Mouse (Mus musculus) heart, embryonic 11.5 days (tissue): ENCODE results near the gene Ldlrad3. TPM values are rescaled to one million over a fixed set of nuclear protein-coding genes. Genes with fewer than 3 reads are reported as not detected.

Experiments used
- ATAC-seq: fragments of 200-750 bp; cut with Nextera tagmentation; replicated peaks from 2 replicates; pipeline ENCODE4 v1.8.0; 2017; ENCODE audit warnings: moderate library complexity; ENCODE audit not compliant: insufficient number of reproducible peaks, low FRiP score, low TSS enrichment
- H3K27ac ChIP-seq: fragments of 300-500 bp; sonication (generic); 2 replicates; pipeline ENCODE4 v1.5.1; 2014; ENCODE audit warnings: mild to moderate bottlenecking, low read depth, low read length
- H3K27me3 ChIP-seq: fragments of 300-500 bp; sonication (generic); 2 replicates; pipeline ENCODE4 v1.6.1; 2014; ENCODE audit warnings: mild to moderate bottlenecking, low read length, mixed read lengths; ENCODE audit not compliant: control insufficient read depth, insufficient read depth
- H3K36me3 ChIP-seq: fragments of 300-500 bp; sonication (generic); 2 replicates; pipeline ENCODE4 v1.6.1; 2014; ENCODE audit warnings: mild to moderate bottlenecking, low read length, moderate library complexity, mixed read lengths; ENCODE audit not compliant: control insufficient read depth, insufficient read depth
- H3K4me1 ChIP-seq: fragments of 300-500 bp; sonication (generic); 2 replicates; pipeline ENCODE4 v1.6.1; 2014; ENCODE audit warnings: low read length; ENCODE audit not compliant: control insufficient read depth, insufficient read depth
- H3K4me2 ChIP-seq: fragments of 300-500 bp; sonication (generic); 2 replicates; pipeline ENCODE4 v1.6.1; 2014; ENCODE audit warnings: mild to moderate bottlenecking, moderate library complexity
- H3K4me3 ChIP-seq: fragments of 300-500 bp; sonication (generic); 2 replicates; pipeline ENCODE4 v1.5.1; 2014; ENCODE audit warnings: low read depth, low read length
- H3K9ac ChIP-seq: fragments of 300-500 bp; sonication (generic); 2 replicates; pipeline ENCODE4 v1.6.1; 2014; ENCODE audit warnings: mild to moderate bottlenecking, low read depth, low read length, moderate library complexity
- H3K9me3 ChIP-seq: fragments of 300-500 bp; sonication (generic); replicated peaks from 2 replicates; pipeline ENCODE4 v1.6.1; 2016; ENCODE audit warnings: low read length; ENCODE audit not compliant: control insufficient read depth
- WGBS: fragments of 180-500 bp; shearing (Covaris S2); extraction: QIAGEN DNeasy Blood & Tissue Kit; methylation state at CpG from one replicate; pipeline ENCODE4 v1.1.7; 2014; ENCODE audit not compliant: insufficient replicate concordance; 5-methylcytosine and 5-hydroxymethylcytosine counted together
- polyA plus RNA-seq: library from polyadenylated mRNA; unstranded; fragments of >200 nt; fragmentation: Nextera tagmentation; extraction: Ambion mirVana; gene quantifications from 2 replicates; pipeline ENCODE4 v1.2.1, GENCODE M21; 2014

Ldlrad3 gene
- polyA plus RNA-seq, 1 experiment from 2014 or later: 19.0 TPM

DNA sequence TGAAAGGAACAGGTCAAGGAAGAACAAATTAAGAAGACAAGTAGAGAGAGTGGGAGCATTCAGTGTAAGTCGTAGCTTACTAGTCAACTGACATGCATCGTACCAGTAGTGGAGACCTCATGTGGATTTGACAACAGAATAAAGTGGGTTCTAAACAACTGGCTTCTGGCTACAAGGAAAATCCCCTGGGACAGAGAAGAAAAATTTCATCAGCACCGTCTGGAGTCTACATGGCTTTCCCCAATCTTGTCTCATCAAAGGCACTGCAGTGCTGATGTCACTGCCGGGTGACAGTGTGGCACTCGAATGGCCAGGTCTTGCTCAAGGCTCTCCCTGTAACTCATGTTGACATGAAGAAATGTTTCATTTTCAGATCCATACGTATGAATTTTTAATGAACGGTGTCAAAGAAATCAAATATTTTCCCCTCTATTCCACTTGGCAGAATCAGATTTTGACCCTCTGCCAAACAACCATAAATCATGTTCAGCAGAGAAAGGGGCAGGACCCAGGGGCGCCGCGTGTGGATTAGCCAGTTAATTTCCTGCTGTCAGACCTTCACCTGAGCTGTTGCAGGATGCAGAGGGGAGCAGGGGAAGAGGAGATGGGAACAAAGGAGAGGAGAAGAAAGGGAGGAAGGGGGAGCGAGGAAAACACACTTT is 187.1 kb downstream of the Ldlrad3 start:
- ATAC-seq: no peak
- Histone ChIP-seq H3K27me3 (no peaks in the 10 kb centered on the region), H3K9me3 (no peaks in the 10 kb centered on the region), H3K4me2 (no peak overlapping the region), H3K36me3 (no peaks in the 10 kb centered on the region), H3K9ac (no peak overlapping the region), H3K27ac (no peak overlapping the region), H3K4me3 (no peak overlapping the region), H3K4me1 (peaks cover 36% of the 10 kb centered on the region)
- 68% methylated on average over 11 of the region's 11 CpGs for WGBS

DNA sequence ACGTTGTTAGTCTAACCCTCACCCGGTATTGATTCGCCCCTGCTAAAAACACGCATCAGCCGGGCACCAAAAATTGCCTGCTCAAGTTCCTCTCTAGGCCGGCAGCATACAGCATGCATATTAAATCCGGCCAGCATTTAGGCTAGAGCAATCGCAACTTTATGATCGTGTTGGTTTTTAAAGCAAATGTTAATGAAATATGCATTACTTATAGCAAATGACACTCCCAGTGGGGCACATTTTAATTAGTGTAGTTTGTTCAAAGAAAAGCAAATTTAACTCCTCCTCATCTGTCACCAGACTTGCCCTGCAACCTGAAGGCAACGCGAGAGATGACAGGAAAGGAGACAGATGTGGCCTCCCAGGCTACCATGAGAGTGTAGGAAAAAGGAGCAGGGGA is 189.2 kb downstream of the Ldlrad3 start:
- WGBS: 80% methylated on average over 11 of the region's 11 CpGs
- ATAC-seq: no peak
- peaks cover 17% of the 10 kb centered on the region for H3K4me1 ChIP-seq

DNA sequence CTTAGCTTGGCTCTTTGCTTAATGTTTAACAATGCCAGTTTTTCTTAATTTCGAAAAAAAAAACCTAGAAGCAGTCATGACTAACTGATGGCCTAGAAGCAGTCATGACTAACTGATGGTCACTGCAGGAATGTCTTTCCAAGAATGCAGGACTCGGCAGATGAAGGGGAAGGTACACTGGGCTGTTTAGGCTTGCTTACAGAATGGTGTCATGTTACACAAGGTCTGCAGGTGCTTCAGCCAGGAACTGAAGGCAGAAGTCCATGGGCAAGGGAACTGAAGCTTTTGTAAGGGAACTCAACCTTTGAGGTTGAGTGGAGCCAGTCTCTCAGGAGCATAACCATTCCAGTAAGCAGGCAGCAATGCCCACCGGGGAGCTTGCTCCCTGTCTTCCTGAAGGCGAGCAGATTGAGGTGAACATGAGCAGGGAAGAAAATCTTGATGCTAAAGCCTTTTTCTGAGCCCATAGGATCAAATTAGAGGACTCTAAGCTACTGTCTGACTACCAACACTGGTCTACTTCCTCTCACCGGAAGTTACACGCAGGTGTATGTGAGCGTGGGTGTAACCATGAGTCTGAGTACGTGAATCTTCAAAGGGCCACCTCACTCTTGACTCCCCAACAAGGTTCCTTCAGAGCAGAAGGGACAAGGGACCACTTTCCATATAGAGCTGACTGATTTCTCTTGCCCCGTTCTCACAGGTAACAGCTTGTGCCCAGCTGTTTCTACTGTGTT is 193.4 kb downstream of the Ldlrad3 start:
- Histone ChIP-seq H3K27me3 (no peaks in the 10 kb centered on the region), H3K27ac (no peak overlapping the region), H3K36me3 (no peaks in the 10 kb centered on the region), H3K9me3 (no peaks in the 10 kb centered on the region), H3K4me3 (no peak overlapping the region), H3K4me2 (no peak overlapping the region), H3K9ac (no peak overlapping the region), H3K4me1 (0 out of 2 replicates have a peak, but pooled peaks cover 4% of the 10 kb centered on the region)
- no peak for ATAC-seq
- 74% methylated on average over 9 of the region's 9 CpGs for WGBS

More for the DNA sequence above, 189.2 kb downstream of the Ldlrad3 start:
- no peaks in the 10 kb centered on the region for H3K36me3 ChIP-seq
- no peak overlapping the region for H3K27ac ChIP-seq
- H3K9ac ChIP-seq: no peak overlapping the region
- H3K9me3 ChIP-seq: no peaks in the 10 kb centered on the region
- no peak overlapping the region for H3K4me2 ChIP-seq
- H3K27me3 ChIP-seq: no peaks in the 10 kb centered on the region
- no peak overlapping the region for H3K4me3 ChIP-seq

DNA sequence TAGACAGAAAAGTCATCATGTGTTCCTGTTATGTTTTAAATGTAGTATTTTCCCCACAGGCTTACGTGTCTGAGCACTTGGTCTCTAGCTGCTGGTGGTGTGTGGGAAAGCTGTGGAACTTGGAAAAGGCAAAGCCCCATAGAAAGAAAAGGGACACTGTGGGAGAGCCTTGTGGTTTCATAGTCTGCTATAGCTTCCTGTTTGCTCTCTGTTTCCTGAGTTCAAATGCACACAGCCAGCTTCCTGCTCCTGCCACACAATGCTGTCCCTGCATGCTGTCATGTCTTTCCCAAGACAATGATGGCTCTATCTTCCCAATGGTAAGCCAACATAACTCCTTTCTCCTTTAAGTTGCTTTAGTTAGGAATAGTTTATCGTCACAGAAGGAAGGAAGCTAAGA is 194.5 kb downstream of the Ldlrad3 start:
- Histone ChIP-seq H3K4me3 (no peak overlapping the region), H3K27ac (no peak overlapping the region), H3K4me2 (no peak overlapping the region), H3K27me3 (no peaks in the 10 kb centered on the region), H3K9me3 (no peaks in the 10 kb centered on the region), H3K36me3 (no peaks in the 10 kb centered on the region), H3K9ac (no peak overlapping the region), H3K4me1 (peaks cover 6% of the 10 kb centered on the region)
- 68% methylated on average over 2 of the region's 2 CpGs for WGBS
- no peak for ATAC-seq

DNA sequence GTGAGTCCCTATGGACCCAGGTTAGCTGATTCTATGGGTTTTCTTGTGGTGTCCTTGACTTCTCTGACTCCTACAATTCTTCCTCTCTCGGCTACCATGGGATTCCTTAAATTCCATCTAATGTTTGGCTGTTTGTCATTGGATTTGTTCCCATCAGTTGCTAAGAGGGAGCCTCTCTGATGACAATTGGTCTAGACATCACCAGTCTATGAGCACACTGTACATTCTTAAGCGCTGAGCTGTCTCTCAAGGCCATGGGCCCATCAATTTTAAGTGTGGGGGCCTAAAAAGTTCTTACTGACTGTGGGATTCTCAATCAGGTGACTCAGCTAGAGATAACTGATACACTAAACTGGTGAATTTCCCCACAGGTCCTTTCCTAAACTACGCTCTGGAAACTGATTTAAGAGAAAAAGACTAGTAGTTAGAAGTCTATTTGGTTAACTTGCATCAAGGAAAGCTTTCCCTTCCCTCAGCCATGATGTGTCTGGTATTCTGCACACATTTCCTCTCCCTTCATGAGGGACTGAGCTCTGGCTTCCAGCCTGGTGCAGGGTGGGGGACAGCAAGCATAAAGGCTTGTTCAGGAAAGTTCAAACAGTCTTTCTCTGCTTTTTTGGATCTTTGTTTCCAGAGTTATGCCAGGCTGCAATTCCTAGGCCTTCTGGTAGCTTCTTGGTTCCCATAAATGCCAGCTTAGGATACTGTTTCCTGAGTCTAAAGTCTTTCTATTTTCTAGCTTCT is 199.7 kb downstream of the Ldlrad3 start:
- WGBS: 66% methylated on average over 3 of the region's 3 CpGs
- no peak for ATAC-seq
- H3K4me1 ChIP-seq: peaks cover 32% of the 10 kb centered on the region

DNA sequence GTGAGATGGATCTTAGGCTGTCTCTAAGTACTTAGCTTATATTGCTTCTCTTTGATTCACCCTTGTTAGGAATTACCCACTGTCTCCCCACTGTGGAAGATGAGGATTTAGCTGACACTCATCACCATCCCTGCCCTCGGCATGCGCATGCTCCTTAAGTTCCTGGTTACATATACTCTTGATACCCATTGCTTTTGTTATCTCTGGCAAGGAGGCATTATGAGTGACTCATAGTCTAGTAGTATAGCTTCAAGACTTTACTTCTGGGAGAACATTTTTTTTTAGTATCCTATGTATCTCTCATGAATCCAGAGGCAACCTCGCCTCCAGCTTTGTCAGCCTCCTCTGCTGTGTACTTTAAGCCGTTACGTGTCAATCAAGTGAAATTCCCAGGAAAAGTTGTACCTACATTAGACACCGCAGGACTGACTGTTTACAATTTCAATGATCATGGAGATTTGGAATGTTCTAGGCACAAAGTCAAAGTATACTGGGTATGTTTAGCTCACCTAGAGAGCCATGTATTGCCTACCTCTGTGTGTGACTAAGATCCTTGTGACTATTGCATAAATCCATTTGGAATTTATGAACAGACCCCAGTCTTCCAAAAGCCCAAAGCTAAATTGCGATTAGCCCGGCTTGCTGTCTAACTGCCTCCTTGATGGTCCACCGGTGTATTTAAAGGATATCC is 202.2 kb downstream of the Ldlrad3 start:
- H3K9me3 ChIP-seq: no peaks in the 10 kb centered on the region
- no peaks in the 10 kb centered on the region for H3K36me3 ChIP-seq
- no peaks in the 10 kb centered on the region for H3K27me3 ChIP-seq
- H3K4me2 ChIP-seq: no peak overlapping the region
- no peak for ATAC-seq
- H3K4me1 ChIP-seq: peaks cover 40% of the 10 kb centered on the region
- H3K4me3 ChIP-seq: no peak overlapping the region
- H3K9ac ChIP-seq: no peak overlapping the region
- no peak overlapping the region for H3K27ac ChIP-seq
- 76% methylated on average over 9 of the region's 9 CpGs for WGBS

More for the DNA sequence above, 199.7 kb downstream of the Ldlrad3 start:
- Histone ChIP-seq H3K4me3 (no peak overlapping the region), H3K9ac (no peak overlapping the region), H3K4me2 (no peak overlapping the region), H3K27ac (peak overlapping the region; percentile 11; the same call in 1 of the 2 replicates), H3K27me3 (no peaks in the 10 kb centered on the region), H3K36me3 (no peaks in the 10 kb centered on the region), H3K9me3 (no peaks in the 10 kb centered on the region)

DNA sequence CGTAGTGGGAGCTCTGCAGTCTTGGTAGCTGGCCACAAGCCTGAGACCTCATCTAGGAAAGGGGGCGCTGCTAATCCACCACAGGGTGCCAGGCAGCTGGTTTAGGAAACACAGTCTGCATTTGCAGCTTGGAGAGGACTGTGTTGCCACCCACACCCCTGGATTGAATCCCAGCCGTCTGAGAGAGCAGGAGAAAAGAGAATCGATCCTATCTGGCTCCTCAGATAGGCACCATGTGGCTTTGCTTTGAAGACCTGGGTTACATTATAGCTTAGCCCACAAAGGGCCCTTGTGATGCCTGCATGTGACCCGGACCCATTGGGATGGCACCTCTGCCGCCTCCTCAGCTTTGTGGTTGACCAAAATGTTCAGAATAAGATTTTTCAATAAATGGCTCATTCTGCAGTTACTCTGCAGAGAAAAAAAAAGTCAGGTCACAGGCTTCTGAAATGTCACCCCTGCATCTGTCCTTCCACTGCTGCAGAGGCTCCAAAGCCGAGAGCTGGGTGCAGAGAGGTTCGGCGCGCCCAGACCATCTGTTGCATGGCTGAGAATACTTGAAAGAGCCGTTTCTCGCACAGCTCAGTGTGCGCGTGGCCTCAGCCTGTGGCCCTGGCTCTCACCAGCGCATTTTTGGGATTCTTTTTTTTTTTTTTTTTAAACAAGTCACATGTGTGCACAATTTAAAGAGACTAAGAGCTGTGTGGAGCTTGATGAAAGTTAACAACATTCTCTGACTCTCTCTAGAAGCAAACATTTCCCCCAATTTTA is 202.9 kb downstream of the Ldlrad3 start:
- ATAC-seq: no peak
- 34% methylated on average over 15 of the region's 15 CpGs for WGBS
- Histone ChIP-seq H3K36me3 (no peaks in the 10 kb centered on the region), H3K4me2 (no peak overlapping the region), H3K9ac (no peak overlapping the region), H3K4me3 (no peak overlapping the region), H3K9me3 (no peaks in the 10 kb centered on the region), H3K27me3 (no peaks in the 10 kb centered on the region), H3K27ac (no peak overlapping the region), H3K4me1 (peaks cover 44% of the 10 kb centered on the region)
